Mouse (Mus musculus) cerebellum, adult 2 months (tissue): Measurements from ENCODE around the gene Nim1k.

ENCODE experiments used
- CTCF ChIP-seq: fragments of 200-500 bp; IDR thresholded peaks from 2 replicates; pipeline ENCODE4 v1.5.1; 2011; ENCODE audit warnings: low read depth, mild to moderate bottlenecking, control low read depth, low read length, moderate library complexity, borderline replicate concordance; ENCODE audit not compliant: insufficient read depth
- POLR2A ChIP-seq: fragments of 200-500 bp; IDR thresholded peaks from 2 replicates; pipeline ENCODE4 v1.6.1; 2011; ENCODE audit warnings: low read length, control low read depth, borderline replicate concordance; ENCODE audit not compliant: insufficient read depth

GRCm38 (mm10) chr13:119712463-119712862 lies 43.2 kb downstream of the Nim1k start:
- TF ChIP-seq POLR2A (no peak), CTCF (no peak)
